Mouse (Mus musculus): ENCODE measurements around the gene Snapc1.

DNA sequence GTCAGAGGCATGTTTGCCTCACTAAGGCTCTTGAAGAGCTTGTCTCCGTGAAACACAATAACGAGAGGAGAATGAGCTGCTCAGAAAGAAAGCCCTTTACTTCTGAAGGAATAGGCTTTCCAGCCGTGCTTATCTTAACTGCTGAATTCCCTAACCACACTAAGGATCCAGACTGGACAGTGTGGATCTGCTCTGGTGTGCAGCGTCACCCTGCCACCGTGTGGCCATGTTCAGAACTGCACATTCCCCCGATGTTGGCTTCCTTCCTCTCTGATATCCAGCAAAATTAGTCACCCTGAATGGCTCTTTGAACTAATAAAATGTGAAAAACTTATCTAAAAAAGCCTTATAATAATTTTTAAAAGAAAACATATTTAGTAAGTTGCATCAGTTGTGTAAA is 49.5 kb downstream of the Snapc1 start:
- TF ChIP-seq CTCF (IDR thresholded peaks at IDR 0.05; ENCODE audit: control insufficient read depth, insufficient read depth, insufficient replicate concordance, low read depth, low read length) (peak; percentile 98), POLR2A (IDR thresholded peaks at IDR 0.05; ENCODE audit: control insufficient read depth, low read depth, low read length) (no peak)

All from testis, adult 2 months (tissue).